Mouse (Mus musculus): ENCODE measurements at regions not wholly inside any gene's neighbourhood (a gene's known extent, or its start where the extent isn't known, plus 50 kb on each side); places are given as distances from the start of the nearest gene placed in this dataset.

DNA sequence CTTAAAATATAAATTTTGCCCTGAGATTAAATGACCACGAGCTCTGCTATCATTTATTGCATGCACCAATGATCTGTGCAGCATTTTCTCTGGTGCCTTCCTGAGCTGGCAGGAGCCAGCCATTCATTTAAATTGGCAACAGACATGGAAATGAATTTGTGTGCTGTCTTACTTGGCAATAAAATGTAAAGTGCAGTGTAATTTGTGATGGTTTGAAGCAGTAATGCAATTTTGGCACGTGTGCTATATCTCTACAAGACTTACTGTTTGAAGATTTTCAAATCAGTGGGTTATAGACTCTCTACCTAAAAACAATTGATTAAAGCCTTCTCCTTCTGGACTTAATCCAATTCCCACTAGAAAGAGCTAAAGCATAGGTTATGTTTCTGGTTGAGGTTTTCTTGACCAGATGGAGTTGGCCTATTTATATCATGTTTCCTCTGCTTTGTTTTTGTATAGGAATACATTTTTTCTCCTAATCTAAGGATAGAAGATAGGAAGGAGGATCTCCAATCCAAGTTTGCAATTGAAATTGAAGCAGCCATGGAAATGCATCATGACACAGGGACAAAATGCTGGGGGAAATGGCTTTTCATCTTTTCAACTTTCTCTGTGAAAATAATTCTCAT lies 557.6 kb downstream of the Hace1 start:
- Histone ChIP-seq H3K9ac (replicated peaks; ENCODE audit: low read length) (no peak overlapping the region), H3K4me1 (ENCODE audit: insufficient read depth, low read length) (no peaks in the 10 kb centered on the region), H3K27ac (ENCODE audit: low read length) (no peak overlapping the region), H3K9me3 (ENCODE audit: low read length) (no peaks in the 10 kb centered on the region; the same call in 1 of the 2 replicates), H3K36me3 (ENCODE audit: insufficient read depth, low read length) (no peaks in the 10 kb centered on the region), H3K4me3 (ENCODE audit: low read length) (no peak overlapping the region), H3K4me2 (replicated peaks; ENCODE audit: low read depth, low read length) (no peak overlapping the region), H3K27me3 (ENCODE audit: insufficient read depth, low read length) (no peaks in the 10 kb centered on the region)
- 55% methylated on average over 2 of the region's 2 CpGs for WGBS
- ATAC-seq (ENCODE audit: low FRiP score, low TSS enrichment), result no peak

GRCm38 (mm10) chr10:46174035-46174434 lies 596.4 kb downstream of the Hace1 start:
- Histone ChIP-seq H3K9ac (replicated peaks; ENCODE audit: low read length) (no peak overlapping the region), H3K4me3 (ENCODE audit: low read length) (no peak overlapping the region), H3K36me3 (ENCODE audit: insufficient read depth, low read length) (no peaks in the 10 kb centered on the region), H3K9me3 (ENCODE audit: low read length) (no peaks in the 10 kb centered on the region), H3K4me1 (ENCODE audit: insufficient read depth, low read length) (no peaks in the 10 kb centered on the region), H3K4me2 (replicated peaks; ENCODE audit: low read depth, low read length) (no peak overlapping the region), H3K27me3 (ENCODE audit: insufficient read depth, low read length) (no peaks in the 10 kb centered on the region), H3K27ac (ENCODE audit: low read length) (no peak overlapping the region)
- WGBS, result 75% methylated on average over 2 of the region's 2 CpGs
- no peak for ATAC-seq (ENCODE audit: low FRiP score, low TSS enrichment)

GRCm38 (mm10) chr10:46185763-46186458 lies 608.3 kb downstream of the Hace1 start:
- Histone ChIP-seq H3K4me3 (ENCODE audit: low read length) (no peak overlapping the region), H3K27me3 (ENCODE audit: insufficient read depth, low read length) (no peaks in the 10 kb centered on the region), H3K36me3 (ENCODE audit: insufficient read depth, low read length) (no peaks in the 10 kb centered on the region), H3K9ac (replicated peaks; ENCODE audit: low read length) (no peak overlapping the region), H3K4me2 (replicated peaks; ENCODE audit: low read depth, low read length) (no peak overlapping the region), H3K4me1 (ENCODE audit: insufficient read depth, low read length) (no peaks in the 10 kb centered on the region), H3K9me3 (ENCODE audit: low read length) (no peaks in the 10 kb centered on the region), H3K27ac (ENCODE audit: low read length) (no peak overlapping the region)
- WGBS, result 78% methylated on average over 4 of the region's 4 CpGs
- no peak for ATAC-seq (ENCODE audit: low FRiP score, low TSS enrichment)

DNA sequence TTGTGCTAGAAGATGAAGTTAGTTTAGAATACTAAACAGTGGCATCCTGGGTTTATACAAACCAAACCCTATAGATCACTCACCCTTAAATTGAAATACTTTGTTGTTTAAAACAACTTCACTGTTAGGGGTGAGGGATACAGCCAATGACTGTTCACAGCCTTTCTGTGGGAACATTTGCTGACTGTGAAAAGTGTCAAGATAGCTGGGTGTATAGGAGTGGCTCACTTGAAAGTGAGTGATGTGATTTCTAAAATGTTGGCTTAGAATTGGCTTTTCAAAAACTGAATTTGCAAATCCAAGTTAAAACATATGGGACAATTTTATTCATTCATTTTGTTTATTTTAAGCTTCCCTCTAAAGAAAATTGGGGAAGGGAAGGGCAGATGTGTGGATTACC lies 616.5 kb downstream of the Hace1 start:
- Histone ChIP-seq H3K36me3 (ENCODE audit: insufficient read depth, low read length) (no peaks in the 10 kb centered on the region), H3K27ac (ENCODE audit: low read length) (no peak overlapping the region), H3K9me3 (ENCODE audit: low read length) (no peaks in the 10 kb centered on the region), H3K9ac (replicated peaks; ENCODE audit: low read length) (no peak overlapping the region), H3K4me2 (replicated peaks; ENCODE audit: low read depth, low read length) (no peak overlapping the region), H3K4me3 (ENCODE audit: low read length) (no peak overlapping the region), H3K27me3 (ENCODE audit: insufficient read depth, low read length) (no peaks in the 10 kb centered on the region), H3K4me1 (ENCODE audit: insufficient read depth, low read length) (no peaks in the 10 kb centered on the region)
- no peak for ATAC-seq (ENCODE audit: low FRiP score, low TSS enrichment)

DNA sequence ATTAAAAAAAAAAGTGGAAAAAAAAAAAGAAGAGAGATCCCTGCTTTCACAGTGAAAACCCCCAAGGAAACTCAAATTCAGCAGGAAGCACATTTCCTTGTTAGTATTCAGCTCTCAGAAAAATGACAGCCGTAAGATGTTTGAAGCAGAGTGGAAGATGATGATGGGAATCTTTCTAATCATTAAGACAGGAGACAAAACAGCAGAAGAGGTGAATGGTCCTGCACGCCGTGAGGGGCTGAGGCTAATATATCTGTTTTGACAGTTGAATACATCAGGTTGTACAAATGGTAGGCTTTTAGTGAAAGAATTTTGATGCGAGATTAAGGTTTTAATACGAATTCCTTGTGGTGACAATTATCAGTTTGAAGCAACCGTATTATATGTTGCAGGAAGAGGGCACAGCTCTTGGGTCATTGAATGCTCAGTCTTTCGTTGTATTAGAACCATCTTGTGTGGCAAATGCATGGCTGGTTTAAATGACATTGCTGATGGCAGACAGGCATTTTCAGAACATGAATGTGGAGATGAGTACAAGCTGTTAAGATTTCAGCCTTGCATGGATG lies 649.3 kb downstream of the Hace1 start:
- H3K9me3 ChIP-seq (ENCODE audit: low read length), result no peaks in the 10 kb centered on the region
- ATAC-seq (ENCODE audit: low FRiP score, low TSS enrichment), result no peak
- no peaks in the 10 kb centered on the region for H3K27me3 ChIP-seq (ENCODE audit: insufficient read depth, low read length)
- no peaks in the 10 kb centered on the region for H3K36me3 ChIP-seq (ENCODE audit: insufficient read depth, low read length)
- 64% methylated on average over 7 of the region's 7 CpGs for WGBS
- no peak overlapping the region for H3K9ac ChIP-seq (replicated peaks; ENCODE audit: low read length)
- H3K4me2 ChIP-seq (replicated peaks; ENCODE audit: low read depth, low read length), result no peak overlapping the region
- H3K4me1 ChIP-seq (ENCODE audit: insufficient read depth, low read length), result no peaks in the 10 kb centered on the region
- H3K4me3 ChIP-seq (ENCODE audit: low read length), result no peak overlapping the region
- H3K27ac ChIP-seq (ENCODE audit: low read length), result no peak overlapping the region

DNA sequence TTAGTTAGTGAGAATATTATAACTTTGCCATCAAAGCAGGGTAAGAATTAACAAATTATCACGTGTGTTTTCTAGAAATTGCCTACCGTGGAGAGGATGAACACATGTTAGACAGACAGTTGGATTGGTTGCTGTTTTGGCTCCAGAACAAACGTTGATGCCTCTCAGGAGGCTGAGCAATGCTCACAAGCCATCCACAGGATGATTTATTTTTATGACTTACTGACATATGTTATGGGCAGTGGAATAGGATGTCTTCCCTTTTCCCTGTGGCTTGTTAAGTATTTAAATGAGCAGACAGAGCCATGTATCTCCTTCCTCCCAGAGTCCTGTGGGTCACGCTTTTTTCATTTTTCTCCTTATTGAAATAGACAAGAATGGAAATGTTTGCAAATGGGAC lies 652.0 kb downstream of the Hace1 start:
- H3K9ac ChIP-seq (replicated peaks; ENCODE audit: low read length), result no peak overlapping the region
- no peaks in the 10 kb centered on the region for H3K27me3 ChIP-seq (ENCODE audit: insufficient read depth, low read length)
- H3K4me1 ChIP-seq (ENCODE audit: insufficient read depth, low read length), result no peaks in the 10 kb centered on the region
- no peak for ATAC-seq (ENCODE audit: low FRiP score, low TSS enrichment)
- no peak overlapping the region for H3K4me3 ChIP-seq (ENCODE audit: low read length)
- 50% methylated on average over 4 of the region's 4 CpGs for WGBS
- no peaks in the 10 kb centered on the region for H3K36me3 ChIP-seq (ENCODE audit: insufficient read depth, low read length)
- H3K27ac ChIP-seq (ENCODE audit: low read length), result no peak overlapping the region
- H3K9me3 ChIP-seq (ENCODE audit: low read length), result no peaks in the 10 kb centered on the region
- H3K4me2 ChIP-seq (replicated peaks; ENCODE audit: low read depth, low read length), result no peak overlapping the region

- Histone ChIP-seq H3K27me3 (ENCODE audit: insufficient read depth, low read length) (no peaks in the 10 kb centered on the region), H3K4me2 (replicated peaks; ENCODE audit: low read depth, low read length) (no peak overlapping the region), H3K9ac (replicated peaks; ENCODE audit: low read length) (no peak overlapping the region), H3K4me1 (ENCODE audit: insufficient read depth, low read length) (no peaks in the 10 kb centered on the region), H3K36me3 (ENCODE audit: insufficient read depth, low read length) (no peaks in the 10 kb centered on the region), H3K27ac (ENCODE audit: low read length) (no peak overlapping the region), H3K4me3 (ENCODE audit: low read length) (no peak overlapping the region), H3K9me3 (ENCODE audit: low read length) (no peaks in the 10 kb centered on the region)
- no peak for ATAC-seq (ENCODE audit: low FRiP score, low TSS enrichment)
- 56% methylated on average over 2 of the region's 2 CpGs for WGBS
These were observed 658.0 kb downstream of the Hace1 start for GRCm38 (mm10) chr10:46235581-46235980.

DNA sequence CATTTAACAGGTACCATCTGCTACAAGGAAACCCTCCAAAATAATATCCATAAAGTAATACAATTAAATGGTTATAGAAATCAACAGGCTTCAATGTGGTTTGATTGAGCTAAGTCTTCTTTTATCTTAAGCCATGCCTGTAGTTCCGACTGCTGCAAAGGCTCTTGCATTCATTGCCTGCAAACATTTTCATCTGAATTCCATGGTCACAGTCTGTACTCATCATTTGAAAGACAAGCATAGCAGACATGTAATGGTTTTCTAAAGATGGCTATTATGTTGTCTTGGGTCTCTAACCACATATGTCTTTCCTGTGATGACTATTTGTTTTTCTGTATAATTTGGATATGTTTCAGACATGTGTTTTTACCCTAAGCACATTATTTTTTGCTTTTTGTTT lies 677.9 kb downstream of the Hace1 start:
- no peak for ATAC-seq (ENCODE audit: low FRiP score, low TSS enrichment)
- Histone ChIP-seq H3K36me3 (ENCODE audit: insufficient read depth, low read length) (no peaks in the 10 kb centered on the region), H3K9ac (replicated peaks; ENCODE audit: low read length) (no peak overlapping the region), H3K4me1 (ENCODE audit: insufficient read depth, low read length) (no peaks in the 10 kb centered on the region), H3K4me3 (ENCODE audit: low read length) (no peak overlapping the region), H3K27me3 (ENCODE audit: insufficient read depth, low read length) (no peaks in the 10 kb centered on the region), H3K4me2 (replicated peaks; ENCODE audit: low read depth, low read length) (no peak overlapping the region), H3K9me3 (ENCODE audit: low read length) (no peaks in the 10 kb centered on the region), H3K27ac (ENCODE audit: low read length) (no peak overlapping the region)
- 84% methylated on average over 1 of the region's 1 CpGs for WGBS

DNA sequence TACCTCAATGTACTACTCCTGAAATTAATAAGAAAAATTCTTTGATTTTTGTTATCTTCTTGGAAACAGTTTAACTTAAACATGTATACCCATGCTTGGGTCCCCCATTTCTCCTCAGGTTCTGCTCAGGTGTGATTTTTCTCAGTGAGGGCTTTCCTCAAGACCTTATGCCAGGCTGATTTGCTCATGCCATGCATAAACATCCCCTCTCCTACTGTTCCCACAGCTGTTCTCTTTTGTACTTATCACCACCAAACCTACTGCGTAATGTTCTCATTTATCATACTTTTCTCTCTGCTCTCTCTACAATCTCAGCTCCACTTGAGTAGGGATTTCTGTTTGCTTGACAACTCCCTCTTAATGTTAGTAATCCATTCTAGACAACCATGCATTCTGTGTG lies 692.1 kb downstream of the Hace1 start:
- no peaks in the 10 kb centered on the region for H3K4me1 ChIP-seq (ENCODE audit: insufficient read depth, low read length)
- H3K4me3 ChIP-seq (ENCODE audit: low read length), result no peak overlapping the region
- H3K27me3 ChIP-seq (ENCODE audit: insufficient read depth, low read length), result no peaks in the 10 kb centered on the region
- 84% methylated on average over 1 of the region's 1 CpGs for WGBS
- H3K36me3 ChIP-seq (ENCODE audit: insufficient read depth, low read length), result no peaks in the 10 kb centered on the region
- no peaks in the 10 kb centered on the region for H3K9me3 ChIP-seq (ENCODE audit: low read length)
- no peak overlapping the region for H3K4me2 ChIP-seq (replicated peaks; ENCODE audit: low read depth, low read length)
- ATAC-seq (ENCODE audit: low FRiP score, low TSS enrichment), result no peak
- H3K9ac ChIP-seq (replicated peaks; ENCODE audit: low read length), result no peak overlapping the region
- no peak overlapping the region for H3K27ac ChIP-seq (ENCODE audit: low read length)

DNA sequence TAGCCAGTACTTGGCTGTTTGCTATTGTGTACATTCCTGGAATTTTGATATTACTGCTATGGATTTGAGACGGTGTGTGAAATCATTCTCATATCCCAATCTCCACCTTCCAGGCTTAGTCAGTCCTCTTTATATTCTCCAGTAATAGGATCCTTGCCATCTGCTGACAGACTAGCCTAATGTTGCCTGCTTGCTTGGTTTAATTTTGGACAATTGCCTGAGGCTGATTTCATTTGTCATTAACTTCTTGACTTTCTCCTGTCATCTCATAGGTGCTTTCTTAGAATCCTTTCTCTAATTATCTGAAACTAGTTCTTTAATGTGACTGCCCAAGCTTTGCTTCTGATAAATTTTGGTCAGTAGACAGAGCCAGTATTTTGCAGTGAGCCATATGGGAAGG lies 696.2 kb downstream of the Hace1 start:
- Histone ChIP-seq H3K9me3 (ENCODE audit: low read length) (no peaks in the 10 kb centered on the region), H3K36me3 (ENCODE audit: insufficient read depth, low read length) (no peaks in the 10 kb centered on the region), H3K9ac (replicated peaks; ENCODE audit: low read length) (no peak overlapping the region), H3K27ac (ENCODE audit: low read length) (no peak overlapping the region), H3K4me1 (ENCODE audit: insufficient read depth, low read length) (no peaks in the 10 kb centered on the region), H3K4me2 (replicated peaks; ENCODE audit: low read depth, low read length) (no peak overlapping the region), H3K4me3 (ENCODE audit: low read length) (no peak overlapping the region), H3K27me3 (ENCODE audit: insufficient read depth, low read length) (no peaks in the 10 kb centered on the region)
- 71% methylated on average over 1 of the region's 1 CpGs for WGBS
- ATAC-seq (ENCODE audit: low FRiP score, low TSS enrichment), result no peak
